Mouse (Mus musculus): Measurements from ENCODE around the gene Megf11.
A peak's percentile ranks its signal among the peaks of the same experiment; 100 is the strongest.

Megf11 gene

GRCm38 (mm10) chr9:64568467-64569260 is 183.2 kb downstream of the Megf11 start:
- DNase-seq, result no peak

- no peak for DNase-seq
Measured at GRCm38 (mm10) chr9:64570448-64570847, 185.0 kb downstream of the Megf11 start.

GRCm38 (mm10) chr9:64571091-64571490 is 185.7 kb downstream of the Megf11 start:
- DNase-seq, result no peak

- peak in 1 of 2 experiments; percentile 33 for DNase-seq
Measured at GRCm38 (mm10) chr9:64572629-64573190, 187.3 kb downstream of the Megf11 start.

- DNase-seq, result no peak
Measured at GRCm38 (mm10) chr9:64575658-64576057, 190.2 kb downstream of the Megf11 start.

- DNase-seq, result no peak
Measured at GRCm38 (mm10) chr9:64576143-64576878, 190.9 kb downstream of the Megf11 start.

GRCm38 (mm10) chr9:64577156-64577555 is 191.7 kb downstream of the Megf11 start:
- no peak for DNase-seq

GRCm38 (mm10) chr9:64578014-64578413 is 192.6 kb downstream of the Megf11 start:
- DNase-seq, result peak; percentile 38 to 46

GRCm38 (mm10) chr9:64579306-64579705 is 193.9 kb downstream of the Megf11 start:
- peak; percentile 58 to 65 for DNase-seq

GRCm38 (mm10) chr9:64586292-64586691 is 200.9 kb downstream of the Megf11 start:
- no peak for DNase-seq

GRCm38 (mm10) chr9:64587991-64588390 is 202.6 kb downstream of the Megf11 start:
- peak; percentile 53 to 57 for DNase-seq

GRCm38 (mm10) chr9:64590634-64591041 is 205.2 kb downstream of the Megf11 start:
- DNase-seq, result peak; percentile 58 to 70

GRCm38 (mm10) chr9:64591436-64591835 is 206.0 kb downstream of the Megf11 start:
- no peak for DNase-seq

- DNase-seq, result peak; percentile 47
Measured at GRCm38 (mm10) chr9:64594442-64594841, 209.0 kb downstream of the Megf11 start.

- DNase-seq, result no peak
Measured at GRCm38 (mm10) chr9:64598427-64598826, 213.0 kb downstream of the Megf11 start.

- no peak for DNase-seq
Measured at GRCm38 (mm10) chr9:64600731-64601130, 215.3 kb downstream of the Megf11 start.

GRCm38 (mm10) chr9:64602895-64603294 is 217.5 kb downstream of the Megf11 start:
- DNase-seq, result no peak

- DNase-seq, result peak in 1 of 2 experiments; percentile 33
Measured at GRCm38 (mm10) chr9:64604217-64604711, 218.8 kb downstream of the Megf11 start.

- DNase-seq, result no peak
Measured at GRCm38 (mm10) chr9:64605077-64605714, 219.8 kb downstream of the Megf11 start.

- DNase-seq, result peak; percentile 80 to 86
Measured at GRCm38 (mm10) chr9:64605735-64606349, 220.4 kb downstream of the Megf11 start.

- peak; percentile 64 to 65 for DNase-seq
Measured at GRCm38 (mm10) chr9:64607049-64607448, 221.6 kb downstream of the Megf11 start.

- peak in 1 of 2 experiments; percentile 57 for DNase-seq
Measured at GRCm38 (mm10) chr9:64609546-64609945, 224.1 kb downstream of the Megf11 start.

Measured in cerebellum, postnatal 36 days (tissue).